Mouse (Mus musculus): ENCODE measurements around the gene Eral1. TPM values are rescaled to one million over a fixed set of nuclear protein-coding genes. Genes with fewer than 3 reads are reported as not detected.

Gene Eral1
- polyA plus RNA-seq (2016; fragmentation: Nextera tagmentation; extraction: Ambion mirVana) = 33.4 and 33.6 TPM in 2 replicates

DNA sequence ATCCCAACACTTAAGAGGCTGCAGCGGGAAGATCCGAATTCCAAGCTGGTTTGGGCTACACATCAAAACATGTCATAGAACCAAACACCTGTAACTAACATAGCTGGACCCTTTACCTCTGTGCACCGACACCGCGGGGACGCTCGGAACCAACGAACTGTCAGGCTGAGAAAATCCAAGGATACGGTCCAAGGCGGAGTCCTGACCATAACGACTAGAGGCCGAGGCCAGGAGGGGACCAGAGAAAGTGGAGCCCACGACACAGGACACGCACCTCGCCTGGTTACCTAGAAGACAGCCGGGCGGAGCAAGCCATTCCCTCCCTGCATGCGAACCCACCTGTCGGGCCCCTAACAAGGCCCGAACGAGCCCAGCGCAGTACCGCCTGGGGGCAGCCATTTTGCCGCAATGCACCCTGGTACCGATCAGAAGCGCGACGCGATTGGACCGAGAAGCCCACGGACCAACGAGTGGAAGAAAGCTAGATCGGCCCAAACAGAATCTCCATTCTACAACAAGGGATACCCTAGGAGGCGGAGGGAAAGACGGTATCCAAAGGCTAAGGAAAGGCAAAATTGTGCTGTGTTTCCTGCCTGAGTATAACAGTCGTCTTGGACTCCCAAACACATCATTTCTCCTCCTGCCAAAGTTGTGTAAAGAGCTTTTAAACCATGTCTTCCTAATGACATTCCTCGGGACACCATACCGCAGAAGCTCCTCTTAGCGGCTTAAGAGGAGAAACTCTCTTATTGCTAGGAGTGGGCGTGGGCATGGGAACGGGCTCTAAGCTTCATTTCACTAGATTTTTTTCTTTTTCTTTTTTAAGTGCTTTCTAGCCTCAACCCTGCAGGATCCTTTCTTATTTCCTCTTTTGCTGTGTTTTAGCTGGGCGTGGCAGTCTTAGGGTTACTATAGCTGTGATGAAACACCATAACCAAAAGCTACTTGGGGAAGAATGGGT lies at the start of gene Eral1:
Gene Eral1 (minus strand): TSS at position 423 of the 961 bp plus-strand sequence.
- peak within 1 kb of the TSS; percentile 47 for H3K27ac ChIP-seq (replicated peaks)
- peak within 1 kb of the TSS; percentile 63 for H3K9ac ChIP-seq (replicated peaks)
- WGBS = 1% methylated on average over 42 of the region's 42 CpGs
- no peaks in the 10 kb centered on the region for H3K9me3 ChIP-seq
- peaks cover 15% of the 10 kb centered on the region for H3K4me1 ChIP-seq
- ATAC-seq (ENCODE audit: low FRiP score, low read depth) = peak; percentile 78
- peaks cover 9% of the 10 kb centered on the region for H3K27me3 ChIP-seq
- peak within 1 kb of the TSS; percentile 65 for H3K4me2 ChIP-seq (replicated peaks)
- H3K4me3 ChIP-seq = peak within 1 kb of the TSS; percentile 71
- H3K36me3 ChIP-seq = peaks cover 24% of the 10 kb centered on the region

DNA sequence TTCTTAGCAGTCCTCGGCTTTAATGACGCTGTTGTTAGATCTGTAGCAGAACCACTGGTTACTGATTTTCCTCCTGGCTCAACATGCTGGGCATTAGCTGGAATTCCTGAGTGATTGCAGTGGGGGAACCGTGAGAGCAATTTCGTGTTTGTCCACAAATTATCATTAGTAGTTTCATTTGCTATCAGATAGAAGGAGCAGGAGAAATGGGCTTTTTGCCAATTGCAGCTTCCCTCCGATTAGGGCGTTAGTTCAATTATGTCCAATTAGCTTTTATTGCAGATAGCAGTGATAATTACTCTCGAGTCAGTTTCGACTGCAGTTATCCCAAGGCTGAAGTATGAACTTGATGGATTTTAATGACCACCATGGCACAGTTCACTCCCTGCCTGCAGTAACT lies 49.3 kb upstream of the Eral1 start:
- Histone ChIP-seq H3K4me2 (replicated peaks) (no peak overlapping the region), H3K9ac (replicated peaks) (no peak overlapping the region), H3K4me1 (peaks cover 9% of the 10 kb centered on the region; the same call in 1 of the 2 replicates), H3K9me3 (no peaks in the 10 kb centered on the region), H3K27ac (replicated peaks) (no peak overlapping the region), H3K36me3 (no peaks in the 10 kb centered on the region), H3K4me3 (no peak overlapping the region), H3K27me3 (no peaks in the 10 kb centered on the region)
- ATAC-seq (ENCODE audit: low FRiP score, low read depth) = no peak
- 94% methylated on average over 8 of the region's 8 CpGs for WGBS

DNA sequence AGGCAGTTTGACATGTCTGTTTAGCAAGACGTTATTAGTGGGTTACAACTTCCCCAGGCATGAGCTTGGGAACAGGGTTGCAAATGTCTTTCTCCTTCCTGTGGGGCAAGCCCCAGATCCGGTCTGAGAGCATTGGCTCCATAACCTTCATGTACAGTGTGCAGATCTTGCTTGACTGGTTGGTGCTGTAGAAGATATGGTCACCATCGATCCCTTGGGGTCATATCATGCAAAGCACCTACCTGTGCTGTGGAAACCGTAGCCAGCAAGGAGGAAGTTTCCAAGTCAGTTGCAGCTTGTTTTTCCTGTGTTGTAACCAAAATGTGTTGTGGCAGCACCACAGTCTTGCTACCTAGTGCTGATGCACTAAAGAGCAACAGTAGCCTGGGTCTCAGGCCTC lies 46.6 kb upstream of the Eral1 start:
- no peaks in the 10 kb centered on the region for H3K9me3 ChIP-seq
- no peak overlapping the region for H3K9ac ChIP-seq (replicated peaks)
- no peak overlapping the region for H3K4me3 ChIP-seq
- H3K27me3 ChIP-seq = no peaks in the 10 kb centered on the region
- no peaks in the 10 kb centered on the region for H3K36me3 ChIP-seq
- H3K4me1 ChIP-seq = peaks cover 9% of the 10 kb centered on the region; the same call in 1 of the 2 replicates
- WGBS = 86% methylated on average over 4 of the region's 4 CpGs
- no peak overlapping the region for H3K27ac ChIP-seq (replicated peaks)
- no peak for ATAC-seq (ENCODE audit: low FRiP score, low read depth)
- no peak overlapping the region for H3K4me2 ChIP-seq (replicated peaks)

DNA sequence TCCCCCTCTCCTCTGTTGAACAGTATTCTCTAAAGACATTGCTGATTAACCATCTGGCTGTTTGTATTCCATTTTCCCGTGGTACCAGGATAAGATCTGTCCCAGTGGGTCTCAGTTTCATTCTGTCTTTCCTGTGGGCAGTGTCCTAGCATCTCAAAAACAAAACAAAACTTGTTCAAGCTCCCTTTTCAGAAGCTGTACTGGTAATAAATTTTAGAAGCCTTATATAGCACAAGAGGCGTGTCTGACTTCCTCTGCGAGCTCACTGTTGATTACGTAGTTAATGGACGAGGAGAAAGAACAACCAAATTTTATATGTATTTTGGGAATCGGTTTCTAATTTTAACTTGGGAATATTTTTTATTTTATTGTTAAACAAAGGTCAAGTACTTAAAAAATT lies 45.5 kb upstream of the Eral1 start:
- no peak for ATAC-seq (ENCODE audit: low FRiP score, low read depth)
- peaks cover 9% of the 10 kb centered on the region; the same call in 1 of the 2 replicates for H3K4me1 ChIP-seq
- H3K9me3 ChIP-seq = no peaks in the 10 kb centered on the region
- no peaks in the 10 kb centered on the region for H3K27me3 ChIP-seq
- no peak overlapping the region for H3K4me3 ChIP-seq
- H3K27ac ChIP-seq (replicated peaks) = no peak overlapping the region
- no peak overlapping the region for H3K9ac ChIP-seq (replicated peaks)
- H3K36me3 ChIP-seq = no peaks in the 10 kb centered on the region
- no peak overlapping the region for H3K4me2 ChIP-seq (replicated peaks)
- 84% methylated on average over 6 of the region's 6 CpGs for WGBS

DNA sequence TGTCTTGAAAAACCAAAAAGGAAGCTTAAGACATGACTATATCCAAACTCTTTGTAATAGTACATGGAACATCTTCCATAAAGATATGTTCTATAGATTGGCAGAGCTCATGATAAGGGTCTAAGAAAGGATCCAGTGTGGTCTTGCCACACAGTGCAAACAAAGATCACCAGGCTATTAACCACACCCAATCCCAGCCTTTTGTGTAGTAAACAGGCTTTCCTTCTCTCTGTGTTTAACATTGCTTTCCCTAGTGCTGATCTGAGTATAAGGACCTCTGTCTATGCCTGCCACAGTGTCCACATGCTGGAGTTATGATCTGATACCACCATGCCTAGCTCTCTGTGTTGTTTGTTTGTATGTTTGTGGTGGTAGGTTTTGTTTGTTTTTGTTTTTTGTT lies 43.6 kb upstream of the Eral1 start:
- Histone ChIP-seq H3K9ac (replicated peaks) (no peak overlapping the region), H3K27ac (replicated peaks) (no peak overlapping the region), H3K9me3 (no peaks in the 10 kb centered on the region), H3K4me3 (no peak overlapping the region), H3K4me2 (replicated peaks) (no peak overlapping the region), H3K36me3 (no peaks in the 10 kb centered on the region), H3K27me3 (no peaks in the 10 kb centered on the region), H3K4me1 (peaks cover 15% of the 10 kb centered on the region; the same call in 1 of the 2 replicates)
- ATAC-seq (ENCODE audit: low FRiP score, low read depth) = no peak

DNA sequence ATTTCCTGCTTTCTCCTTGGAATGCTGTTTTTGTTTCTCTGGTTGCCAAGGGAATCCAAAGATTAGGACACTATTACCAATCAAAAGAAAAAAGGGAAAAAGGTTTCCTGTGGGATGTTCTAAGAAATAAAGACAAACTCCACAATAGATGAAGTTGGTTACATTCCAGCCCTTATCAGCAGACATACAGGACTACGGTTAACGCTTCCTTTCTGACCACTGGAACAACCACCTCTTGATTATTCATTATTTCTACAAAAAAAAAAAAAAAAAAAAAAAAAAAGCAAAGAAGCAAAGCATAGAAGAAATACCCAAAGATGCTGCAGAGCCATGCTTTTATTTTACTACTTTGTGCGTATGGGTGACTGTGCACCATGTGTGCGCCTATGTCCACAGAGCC lies 42.6 kb upstream of the Eral1 start:
- no peak overlapping the region for H3K4me2 ChIP-seq (replicated peaks)
- H3K4me1 ChIP-seq = peaks cover 17% of the 10 kb centered on the region; the same call in 1 of the 2 replicates
- no peaks in the 10 kb centered on the region for H3K36me3 ChIP-seq
- H3K9ac ChIP-seq (replicated peaks) = no peak overlapping the region
- no peak overlapping the region for H3K4me3 ChIP-seq
- H3K27ac ChIP-seq (replicated peaks) = no peak overlapping the region
- H3K27me3 ChIP-seq = no peaks in the 10 kb centered on the region
- no peaks in the 10 kb centered on the region for H3K9me3 ChIP-seq
- ATAC-seq (ENCODE audit: low FRiP score, low read depth) = no peak
- WGBS = 93% methylated on average over 4 of the region's 4 CpGs

DNA sequence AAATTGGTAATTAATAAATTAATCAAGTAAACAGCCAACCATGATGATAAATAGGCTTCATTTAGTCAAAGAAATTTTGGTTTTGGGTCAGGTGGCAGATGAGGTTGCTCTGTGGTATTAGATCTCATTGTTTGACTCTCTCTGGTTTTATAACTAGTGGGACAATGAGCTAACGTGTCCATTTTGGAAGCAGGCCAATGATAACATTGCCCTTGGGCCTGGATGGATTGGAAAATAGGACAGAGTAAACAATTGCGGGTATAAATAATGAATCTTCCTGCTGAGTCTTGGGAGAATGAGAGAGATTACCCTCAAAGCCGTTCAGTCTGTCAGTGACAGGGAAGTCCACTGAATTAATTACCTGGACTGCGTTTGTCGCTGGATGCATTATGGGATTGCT lies 41.0 kb upstream of the Eral1 start:
- no peaks in the 10 kb centered on the region for H3K27me3 ChIP-seq
- H3K4me2 ChIP-seq (replicated peaks) = no peak overlapping the region
- no peak overlapping the region for H3K27ac ChIP-seq (replicated peaks)
- no peaks in the 10 kb centered on the region for H3K36me3 ChIP-seq
- no peak overlapping the region for H3K4me3 ChIP-seq
- no peak for ATAC-seq (ENCODE audit: low FRiP score, low read depth)
- 55% methylated on average over 5 of the region's 5 CpGs for WGBS
- H3K9me3 ChIP-seq = no peaks in the 10 kb centered on the region
- peaks cover 25% of the 10 kb centered on the region for H3K4me1 ChIP-seq
- no peak overlapping the region for H3K9ac ChIP-seq (replicated peaks)

DNA sequence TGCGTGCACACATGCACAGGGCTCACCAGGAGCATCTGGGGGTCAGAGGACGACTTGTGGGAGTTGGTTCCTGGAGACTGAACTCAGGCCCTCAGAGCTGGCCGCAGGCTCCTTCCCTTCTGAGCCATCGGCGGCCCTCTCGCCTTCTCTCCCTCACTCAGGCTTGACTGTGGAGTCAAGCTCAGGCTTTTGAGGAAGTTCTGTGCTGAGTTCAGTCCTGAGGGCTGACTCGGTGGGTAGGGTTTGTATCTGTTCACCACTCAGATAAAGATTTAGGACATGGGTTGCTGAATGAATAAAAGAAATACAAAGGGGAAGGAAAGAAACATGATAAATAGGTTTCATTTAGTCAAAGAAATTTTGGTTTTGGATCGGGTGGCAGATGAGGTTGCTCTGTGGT lies 39.7 kb upstream of the Eral1 start:
- Histone ChIP-seq H3K9ac (replicated peaks) (no peak overlapping the region), H3K36me3 (no peaks in the 10 kb centered on the region), H3K4me1 (peaks cover 22% of the 10 kb centered on the region), H3K4me3 (no peak overlapping the region), H3K27me3 (no peaks in the 10 kb centered on the region), H3K4me2 (replicated peaks) (no peak overlapping the region), H3K9me3 (no peaks in the 10 kb centered on the region), H3K27ac (replicated peaks) (no peak overlapping the region)
- WGBS = 84% methylated on average over 8 of the region's 8 CpGs
- no peak for ATAC-seq (ENCODE audit: low FRiP score, low read depth)

DNA sequence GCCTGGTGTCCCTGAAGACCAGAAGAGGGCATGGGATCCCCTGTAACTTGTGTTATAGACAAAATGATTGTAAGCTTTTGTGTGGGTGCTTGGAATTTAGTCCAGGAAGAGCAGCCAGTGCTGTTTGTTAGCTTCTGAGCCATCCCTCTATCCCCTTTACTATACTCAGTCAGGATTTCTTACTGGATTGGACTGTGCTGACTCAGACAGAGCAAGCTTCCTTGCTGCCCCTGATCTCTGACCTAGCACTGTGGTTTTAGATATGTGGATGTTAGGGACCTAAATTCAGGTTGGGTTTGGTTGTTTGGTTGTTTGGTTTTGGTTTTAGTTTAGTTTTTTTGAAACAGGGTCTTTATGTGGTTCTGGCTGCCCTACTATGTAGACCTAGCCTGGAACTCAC lies 38.3 kb upstream of the Eral1 start:
- H3K27ac ChIP-seq (replicated peaks) = no peak overlapping the region
- no peak overlapping the region for H3K4me3 ChIP-seq
- no peaks in the 10 kb centered on the region for H3K36me3 ChIP-seq
- H3K9ac ChIP-seq (replicated peaks) = no peak overlapping the region
- H3K4me1 ChIP-seq = peaks cover 32% of the 10 kb centered on the region
- H3K4me2 ChIP-seq (replicated peaks) = no peak overlapping the region
- no peak for ATAC-seq (ENCODE audit: low FRiP score, low read depth)
- no peaks in the 10 kb centered on the region for H3K9me3 ChIP-seq
- no peaks in the 10 kb centered on the region for H3K27me3 ChIP-seq

DNA sequence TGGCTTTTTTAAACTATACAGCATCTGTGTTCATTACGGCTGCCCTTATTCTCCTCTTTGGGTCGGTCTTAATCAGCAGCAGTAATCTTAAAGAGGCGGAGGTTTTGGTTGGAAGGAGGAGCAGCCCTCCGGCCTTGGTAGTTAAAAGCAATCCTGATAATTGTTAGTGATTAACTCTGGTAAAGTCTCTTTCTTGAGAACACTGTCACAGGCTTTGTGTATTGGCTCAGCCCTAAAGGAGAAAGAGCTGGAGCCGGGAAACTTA lies 35.9 kb upstream of the Eral1 start:
- no peaks in the 10 kb centered on the region for H3K9me3 ChIP-seq
- H3K9ac ChIP-seq (replicated peaks) = peak overlapping the region; percentile 81
- peak overlapping the region; percentile 86 for H3K27ac ChIP-seq (replicated peaks)
- H3K4me2 ChIP-seq (replicated peaks) = peak overlapping the region; percentile 62
- peak overlapping the region; percentile 65 for H3K4me3 ChIP-seq
- H3K4me1 ChIP-seq = peaks cover 36% of the 10 kb centered on the region
- 8% methylated on average over 5 of the region's 5 CpGs for WGBS
- H3K27me3 ChIP-seq = no peaks in the 10 kb centered on the region
- no peak for ATAC-seq (ENCODE audit: low FRiP score, low read depth)
- H3K36me3 ChIP-seq = no peaks in the 10 kb centered on the region

DNA sequence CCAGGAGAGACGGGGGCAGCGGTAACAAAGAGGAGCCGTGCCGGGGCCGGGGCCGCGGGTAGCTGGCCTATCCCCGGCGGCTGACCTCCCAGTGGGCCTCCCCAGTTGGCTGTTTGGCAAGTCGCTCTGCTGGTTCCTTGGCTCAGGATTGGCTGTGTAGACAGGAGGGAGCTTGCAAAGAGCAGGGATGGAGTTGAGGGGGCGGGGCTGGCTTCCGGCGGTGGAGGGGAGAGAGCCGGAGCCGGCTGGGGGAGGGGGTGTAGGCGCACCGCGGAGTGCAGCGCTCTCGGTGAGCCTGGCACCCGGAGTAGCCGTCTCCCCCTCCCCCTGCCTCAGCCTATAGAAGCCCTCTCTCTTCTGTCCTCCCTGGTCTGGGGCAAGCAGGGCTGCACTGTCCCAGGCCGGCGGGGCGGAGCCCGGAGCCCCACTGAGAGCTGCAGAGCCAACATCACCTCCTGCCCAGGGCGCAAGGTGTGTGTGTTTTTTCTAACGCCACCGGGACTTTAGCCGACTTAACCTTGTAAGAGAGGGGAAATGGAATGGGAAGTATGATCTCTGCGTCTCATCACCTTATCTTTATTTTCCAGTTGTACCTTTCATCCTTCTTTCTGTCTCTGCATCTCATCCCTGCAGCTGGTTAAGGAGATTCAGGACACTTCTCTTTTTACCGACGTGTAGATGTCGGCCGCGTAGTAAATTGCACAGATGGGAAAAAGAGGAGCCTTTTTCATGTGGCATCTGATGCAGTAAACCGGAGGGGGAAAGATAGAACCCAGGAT lies 35.4 kb upstream of the Eral1 start:
- H3K9ac ChIP-seq (replicated peaks) = peak overlapping the region; percentile 81
- H3K27me3 ChIP-seq = no peaks in the 10 kb centered on the region
- H3K4me1 ChIP-seq = peaks cover 35% of the 10 kb centered on the region
- ATAC-seq (ENCODE audit: low FRiP score, low read depth) = peak; percentile 99
- H3K36me3 ChIP-seq = no peaks in the 10 kb centered on the region
- no peaks in the 10 kb centered on the region for H3K9me3 ChIP-seq
- peak overlapping the region; percentile 86 for H3K27ac ChIP-seq (replicated peaks)
- 1% methylated on average over 28 of the region's 37 CpGs for WGBS
- H3K4me3 ChIP-seq = peak overlapping the region; percentile 65
- peak overlapping the region; percentile 62 for H3K4me2 ChIP-seq (replicated peaks)

DNA sequence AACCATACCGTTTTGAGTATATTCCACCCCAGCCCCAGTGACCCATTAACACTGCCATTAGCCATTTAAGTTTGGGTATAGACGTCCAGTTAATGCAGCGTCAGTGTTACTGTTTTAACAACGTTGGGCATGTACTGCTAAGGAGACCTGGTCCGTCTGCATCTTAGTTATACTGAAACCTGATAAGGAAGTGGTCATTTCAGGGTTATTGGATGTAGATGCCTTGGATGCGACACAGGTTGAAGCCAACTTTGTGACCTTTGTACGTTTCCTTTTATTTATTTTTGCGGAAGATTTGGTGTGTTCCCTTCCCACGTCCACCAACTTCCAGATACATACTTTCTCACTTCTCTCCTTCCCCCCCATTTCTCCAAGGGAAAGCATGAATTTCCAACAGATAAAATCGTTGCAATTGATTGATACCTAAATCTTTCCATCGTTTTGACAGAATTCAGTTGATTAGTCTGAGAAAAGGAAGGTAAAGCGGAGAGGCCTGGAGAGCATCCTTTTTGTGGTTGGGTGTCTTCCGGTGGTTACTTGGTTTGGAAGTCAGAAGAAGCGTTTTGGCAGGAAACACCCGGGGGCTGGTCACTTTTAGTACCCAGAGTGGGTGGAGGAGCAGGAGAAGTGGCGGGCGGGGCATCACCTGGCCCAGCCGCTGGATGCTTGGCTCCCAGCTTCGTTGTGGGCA lies 34.6 kb upstream of the Eral1 start:
- peak overlapping the region; percentile 65 for H3K4me3 ChIP-seq
- peak overlapping the region; percentile 86 for H3K27ac ChIP-seq (replicated peaks)
- WGBS = 12% methylated on average over 19 of the region's 19 CpGs
- no peaks in the 10 kb centered on the region for H3K27me3 ChIP-seq
- H3K4me1 ChIP-seq = peaks cover 30% of the 10 kb centered on the region
- peak overlapping the region; percentile 81 for H3K9ac ChIP-seq (replicated peaks)
- peak overlapping the region; percentile 62 for H3K4me2 ChIP-seq (replicated peaks)
- no peaks in the 10 kb centered on the region for H3K9me3 ChIP-seq
- H3K36me3 ChIP-seq = no peaks in the 10 kb centered on the region
- ATAC-seq (ENCODE audit: low FRiP score, low read depth) = no peak

Data from midbrain, embryonic 12.5 days (tissue).